Mouse (Mus musculus): ENCODE results near the gene Mrpl24.

- TF ChIP-seq POLR2A (IDR thresholded peaks at IDR 0.05; ENCODE audit: insufficient read length, low read depth): no peak
- no peak for TF ChIP-seq TCF3 (IDR thresholded peaks at IDR 0.05; ENCODE audit: insufficient read length, low read depth)
- no peak for TF ChIP-seq POLR2AphosphoS2 (IDR thresholded peaks at IDR 0.05; ENCODE audit: insufficient read length, low read depth)
- TF ChIP-seq CEBPB (IDR thresholded peaks at IDR 0.05; ENCODE audit: insufficient read depth, poor library complexity, severe bottlenecking): no peak
- no peak for TF ChIP-seq USF1 (IDR thresholded peaks at IDR 0.05; ENCODE audit: low read depth)
- TF ChIP-seq MYOG (IDR thresholded peaks at IDR 0.05; ENCODE audit: control insufficient read depth in 1 of 3, insufficient read depth in 1 of 3, insufficient read length in 2 of 3, low read depth in 2 of 3): no peak
- no peak for TF ChIP-seq TCF12 (IDR thresholded peaks at IDR 0.05; ENCODE audit: insufficient read depth, poor library complexity, severe bottlenecking)
- no peak for TF ChIP-seq E2F4 (IDR thresholded peaks at IDR 0.05; ENCODE audit: insufficient read depth)
- no peak for TF ChIP-seq REST (IDR thresholded peaks at IDR 0.05; ENCODE audit: insufficient read depth, insufficient read length)
- TF ChIP-seq MAX (IDR thresholded peaks at IDR 0.05; ENCODE audit: low read depth): no peak
- TF ChIP-seq MYOD1 (IDR thresholded peaks at IDR 0.05; ENCODE audit: control insufficient read depth in 1 of 3, insufficient read length in 2 of 3, low read depth in 2 of 3): no peak
- TF ChIP-seq SRF (IDR thresholded peaks at IDR 0.05; ENCODE audit: control insufficient read depth, insufficient read length, low read depth): no peak
Measured at GRCm38 (mm10) chr3:87935201-87935600, 15.9 kb downstream of the Mrpl24 start.

Measured in myocyte (in vitro differentiated cells).